Mouse (Mus musculus) adrenal gland, adult 8-10 months (tissue): ENCODE results near the gene Scrn1. TPM values are rescaled to one million over a fixed set of nuclear protein-coding genes. Genes with fewer than 3 reads are reported as not detected.

Experiments
- DNase-seq: peaks from one replicate; pipeline ENCODE4 v3.0.0; 2022
- total RNA-seq, 4 experiments: library from RNA; stranded (reverse); gene quantifications; 2 replicates each; pipeline ENCODE4 v1.2.4; 2022

Gene Scrn1
- total RNA-seq, 4 experiments from 2014 or later, result 34.1 to 73.9 (median 49.6) TPM

DNA sequence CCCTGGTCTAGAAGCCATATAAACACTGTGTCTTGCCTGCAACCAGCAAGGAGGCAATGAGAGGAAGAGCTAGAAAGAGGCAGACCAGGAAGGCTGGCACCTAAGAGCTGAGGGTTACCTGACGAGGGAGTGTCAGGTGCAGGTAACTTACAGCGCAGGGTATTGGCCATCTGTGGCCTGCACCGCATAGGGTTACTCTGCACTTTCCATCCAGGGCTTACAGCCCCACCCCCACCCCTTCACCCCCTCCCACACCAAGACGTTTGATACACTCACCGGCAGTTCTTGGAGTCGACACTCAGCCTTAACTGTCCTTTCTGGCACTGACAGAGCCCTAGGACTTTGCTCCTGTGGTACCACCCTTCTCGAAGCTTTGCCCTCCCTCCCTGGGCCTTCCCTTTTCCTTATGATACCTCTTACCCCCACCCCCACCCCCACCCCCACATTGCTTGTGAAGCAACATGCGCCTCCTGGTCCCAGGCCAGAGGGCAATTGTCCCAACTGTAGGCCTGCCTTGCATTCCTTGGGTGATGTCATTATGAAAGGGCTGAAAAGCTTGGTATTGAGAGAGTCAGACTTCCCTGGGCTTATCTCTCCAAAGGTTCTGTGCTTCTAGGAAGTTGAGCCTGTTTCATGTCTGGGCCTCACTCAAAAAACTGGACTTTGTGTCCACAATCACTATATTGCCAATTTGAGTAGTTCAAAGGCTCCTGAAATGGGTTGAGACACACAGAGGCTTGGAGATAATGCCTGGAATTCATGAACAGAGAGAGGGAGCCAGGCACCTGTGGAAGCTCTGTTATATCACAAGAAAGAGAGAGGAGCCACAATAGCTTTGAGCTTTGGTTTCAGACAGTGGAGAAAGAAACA is 93.2 kb downstream of the Scrn1 start:
- DNase-seq, result no peak

DNA sequence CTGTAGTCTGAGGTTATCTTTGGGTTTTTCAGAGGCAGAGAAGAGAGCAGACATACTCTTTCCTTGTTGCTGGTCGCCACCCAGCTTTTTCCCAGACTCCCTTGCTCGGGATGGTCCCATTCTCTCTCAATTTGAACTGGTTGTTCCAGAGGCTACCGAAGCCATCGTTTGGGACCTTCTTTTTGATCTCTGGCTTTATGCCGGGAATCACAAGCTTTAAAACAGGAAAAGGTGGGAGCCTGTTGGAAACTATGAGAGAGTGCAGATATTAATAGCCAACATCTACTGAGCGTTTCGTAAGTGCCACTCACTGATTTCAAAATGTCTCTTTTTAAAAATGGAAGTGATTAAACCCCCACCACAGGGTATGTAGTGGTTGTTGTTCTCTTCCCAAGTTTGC is 94.4 kb downstream of the Scrn1 start:
- DNase-seq, result no peak

DNA sequence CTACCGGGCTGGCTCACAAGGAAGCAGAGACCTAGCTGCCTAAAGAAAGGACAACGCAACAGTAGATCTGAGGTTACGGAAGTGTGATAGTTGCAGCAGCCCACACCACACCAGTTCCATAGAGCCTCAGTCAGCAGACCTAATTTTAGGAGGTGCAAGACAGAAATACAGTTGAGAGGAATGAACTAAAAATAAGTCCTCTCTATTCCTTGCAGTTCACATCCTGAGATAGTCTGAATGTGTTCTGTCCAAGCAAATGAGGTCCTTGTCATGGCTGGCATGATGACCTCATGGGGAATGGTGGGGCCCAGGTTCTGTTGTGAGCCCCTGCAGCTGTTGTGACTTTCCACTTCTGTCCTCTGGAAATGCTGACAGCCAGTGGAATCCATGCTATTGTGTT is 98.9 kb downstream of the Scrn1 start:
- DNase-seq, result no peak

DNA sequence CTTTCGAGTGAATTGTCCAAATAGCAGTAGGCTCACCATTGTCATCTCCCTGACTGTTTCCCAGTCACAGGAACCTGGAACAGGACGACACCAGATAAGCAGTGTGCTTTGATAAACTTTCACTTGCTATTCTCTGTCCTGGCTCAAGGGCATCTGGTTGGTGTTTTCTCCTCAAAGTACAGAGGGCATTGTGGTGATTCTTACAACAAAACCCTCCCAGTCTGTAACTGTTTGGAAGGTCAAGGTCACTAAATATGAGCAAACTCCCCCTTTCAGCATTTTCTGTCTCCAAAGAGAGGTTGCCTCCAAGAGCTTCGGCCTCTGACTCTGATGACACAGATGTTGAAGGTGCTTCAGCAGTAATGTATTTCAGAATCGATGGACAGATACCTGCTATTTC is 101.4 kb downstream of the Scrn1 start:
- no peak for DNase-seq

DNA sequence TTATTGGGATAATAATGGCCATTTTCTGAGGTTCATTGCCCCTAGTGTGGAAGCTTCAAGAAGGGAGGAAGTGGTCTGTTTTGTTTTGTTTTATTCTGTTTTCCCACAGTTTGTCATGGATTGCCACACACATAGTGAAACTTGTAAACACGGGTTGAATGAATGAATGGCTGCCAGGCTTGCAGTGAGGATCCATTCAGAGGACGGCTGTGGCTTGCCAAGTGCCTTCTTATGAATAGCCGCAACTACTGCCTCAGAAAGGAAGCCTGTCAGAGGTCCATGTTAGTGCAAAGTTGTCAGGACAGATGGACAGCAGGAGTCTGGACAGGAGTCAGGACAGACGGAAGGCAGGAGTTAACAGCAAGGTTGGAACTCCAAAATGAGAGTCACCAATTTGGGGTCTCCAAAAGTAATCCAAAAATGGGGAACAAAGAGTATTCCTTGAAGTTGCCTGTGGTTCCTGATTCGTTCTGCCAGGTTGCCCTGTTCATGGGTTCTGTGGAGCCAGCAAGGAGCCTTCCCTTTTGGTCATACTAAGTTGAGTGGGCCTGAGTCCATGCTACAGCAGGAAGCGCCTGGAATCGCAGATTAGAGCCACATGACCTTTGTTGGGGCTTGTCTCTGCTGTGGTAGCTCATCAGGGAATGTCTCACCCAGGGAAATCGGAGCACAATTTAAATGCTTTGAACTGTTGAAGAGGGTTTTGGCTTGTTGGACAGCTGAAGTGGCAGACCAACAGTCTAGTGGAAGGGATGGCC is 102.4 kb downstream of the Scrn1 start:
- no peak for DNase-seq

DNA sequence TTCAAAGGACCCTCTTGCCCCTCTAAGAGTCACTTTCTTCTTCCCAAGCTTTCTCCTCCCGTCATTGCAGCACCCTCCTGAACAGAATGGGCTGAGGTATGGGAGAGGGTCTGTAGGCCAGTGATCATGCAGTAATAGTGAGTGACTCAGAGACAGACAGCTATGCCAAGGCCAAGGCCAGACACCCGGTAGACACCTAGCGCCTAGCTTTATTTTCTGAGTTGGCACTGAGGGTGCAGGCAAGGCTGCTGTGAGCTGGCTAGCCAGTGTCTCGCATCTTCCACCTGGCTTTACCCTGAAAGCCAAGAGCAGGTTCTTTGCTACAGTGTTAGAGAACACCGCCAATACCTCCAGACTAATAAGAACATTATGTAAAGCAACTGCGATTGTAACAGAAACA is 103.5 kb downstream of the Scrn1 start:
- peak; percentile 45 for DNase-seq

DNA sequence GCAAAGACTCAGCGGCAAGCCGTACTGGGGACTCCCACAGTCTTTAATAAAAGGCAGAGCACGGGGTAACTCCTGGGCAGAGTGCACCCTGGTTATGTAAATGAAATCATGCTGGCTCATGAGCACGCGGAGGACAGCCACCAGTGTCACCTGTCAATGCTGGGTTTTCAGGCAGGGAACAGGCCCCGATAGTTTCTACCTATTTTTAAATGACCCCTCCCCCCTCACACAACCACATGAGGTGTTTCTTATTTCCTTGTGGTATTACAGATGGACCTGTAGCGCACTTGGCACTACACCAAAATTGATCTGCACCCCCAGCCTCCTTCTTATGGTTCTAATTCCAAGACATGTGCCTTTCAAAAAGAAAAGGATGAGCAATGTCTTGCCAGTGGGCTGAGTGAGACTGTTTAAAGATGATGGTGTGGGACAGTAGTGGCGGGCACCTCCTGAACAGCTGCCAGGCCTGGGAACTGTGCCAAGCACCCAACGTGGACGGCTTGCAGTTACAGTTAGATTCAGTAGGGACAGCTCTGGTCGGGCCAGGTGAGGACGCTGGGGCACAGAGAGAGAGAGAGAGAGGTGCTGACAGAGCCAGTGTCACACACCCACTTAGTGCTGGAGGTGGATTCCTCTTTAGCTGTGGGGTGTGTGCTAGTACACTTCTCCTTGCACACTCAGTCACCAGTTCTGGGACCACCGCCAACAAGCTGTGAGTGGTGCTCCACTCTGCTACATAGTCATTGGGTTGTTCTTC is 105.2 kb downstream of the Scrn1 start:
- no peak for DNase-seq

DNA sequence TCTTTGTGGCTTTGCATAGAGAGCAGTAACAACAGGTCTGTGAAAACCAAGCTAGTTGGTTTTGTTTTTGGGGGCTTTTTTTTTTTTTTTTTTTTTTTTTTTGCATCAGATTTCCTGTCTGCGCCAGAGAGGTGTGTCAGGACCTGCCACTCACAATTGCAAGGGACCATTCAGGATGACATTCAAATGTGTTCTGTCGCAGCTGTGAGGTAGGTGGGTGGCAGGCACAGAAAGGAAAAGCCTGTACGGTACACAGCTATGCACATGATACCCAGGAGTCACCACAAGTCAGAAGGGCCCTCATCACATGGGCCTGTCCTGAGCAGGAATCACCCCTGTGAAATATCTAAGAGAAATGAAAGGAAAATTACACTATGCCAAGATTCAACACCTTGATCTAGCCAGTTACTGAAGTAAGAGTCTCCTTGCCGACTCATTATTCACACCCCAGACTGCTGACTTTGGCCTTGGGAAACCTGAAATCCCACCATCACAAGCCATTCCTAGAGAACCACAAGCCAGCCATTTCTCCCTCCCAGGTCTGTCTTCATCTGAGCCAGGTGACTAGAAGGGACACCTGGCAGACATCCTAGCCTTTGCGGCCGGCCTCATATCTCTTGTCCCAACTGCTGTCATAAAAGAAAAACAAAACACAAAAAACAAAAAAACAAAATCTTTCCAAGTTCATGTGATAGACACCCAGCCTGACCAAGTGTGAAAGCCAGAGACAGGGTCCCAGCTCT is 105.9 kb downstream of the Scrn1 start:
- no peak for DNase-seq

DNA sequence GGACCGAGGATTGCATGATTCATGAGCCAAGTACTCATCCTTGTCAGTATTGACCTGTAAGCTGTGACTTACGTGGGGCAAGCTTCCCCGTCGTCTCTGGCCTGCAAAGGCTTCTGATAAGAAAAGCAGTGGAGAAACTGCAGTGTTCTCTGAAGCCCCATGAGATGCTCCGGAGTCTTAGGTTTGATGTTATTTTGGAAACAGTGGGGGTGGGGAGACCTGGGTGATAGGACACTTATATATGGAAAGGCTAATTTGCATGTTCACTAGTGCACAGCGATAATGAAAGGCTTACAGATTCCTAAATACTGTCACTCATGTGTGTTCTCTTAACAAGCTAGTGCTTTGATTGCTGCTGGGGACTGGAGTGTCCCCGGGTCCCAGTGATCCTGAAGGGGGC is 106.6 kb downstream of the Scrn1 start:
- DNase-seq, result no peak

Other genes with a start within 250 kb of the Scrn1 start
- 10 to 100 TPM in 2 of 4 experiments, 1 to 10 TPM in 2; 2.8 to 16.1 (median 9.2) TPM for gene Prr15, start 240.7 kb downstream of the Scrn1 start, total RNA-seq
- gene Wipf3, start 136.9 kb downstream of the Scrn1 start, total RNA-seq, result 1 to 10 TPM; 1.3 to 3.3 (median 2.7) TPM
- gene Plekha8, start 28.6 kb upstream of the Scrn1 start, total RNA-seq, result 10 to 100 TPM; 19.1 to 25.4 (median 20.4) TPM
- 10 to 100 TPM; 27.0 to 38.9 (median 31.5) TPM for gene Fkbp14, start 30.8 kb upstream of the Scrn1 start, total RNA-seq
- 10 to 100 TPM; 15.6 to 30.6 (median 20.3) TPM for gene Mturn, start 115.1 kb upstream of the Scrn1 start, total RNA-seq